Mouse (Mus musculus) testis, adult 2 months (tissue): ENCODE results near the gene Polr1e.
A peak's percentile ranks its signal among the peaks of the same experiment; 100 is the strongest.

ENCODE experiments used
- CTCF ChIP-seq: fragments of 200-500 bp; IDR thresholded peaks from 2 replicates; pipeline ENCODE4 v1.5.1; 2012; ENCODE audit warnings: low read depth, mild to moderate bottlenecking, inconsistent platforms, low read length, moderate library complexity; ENCODE audit not compliant: control insufficient read depth, insufficient read depth, insufficient replicate concordance
- POLR2A ChIP-seq: fragments of 200-500 bp; IDR thresholded peaks from 2 replicates; pipeline ENCODE4 v1.6.1; 2012; ENCODE audit warnings: low read depth, mild to moderate bottlenecking, inconsistent platforms, low read length, moderate library complexity; ENCODE audit not compliant: control insufficient read depth

DNA sequence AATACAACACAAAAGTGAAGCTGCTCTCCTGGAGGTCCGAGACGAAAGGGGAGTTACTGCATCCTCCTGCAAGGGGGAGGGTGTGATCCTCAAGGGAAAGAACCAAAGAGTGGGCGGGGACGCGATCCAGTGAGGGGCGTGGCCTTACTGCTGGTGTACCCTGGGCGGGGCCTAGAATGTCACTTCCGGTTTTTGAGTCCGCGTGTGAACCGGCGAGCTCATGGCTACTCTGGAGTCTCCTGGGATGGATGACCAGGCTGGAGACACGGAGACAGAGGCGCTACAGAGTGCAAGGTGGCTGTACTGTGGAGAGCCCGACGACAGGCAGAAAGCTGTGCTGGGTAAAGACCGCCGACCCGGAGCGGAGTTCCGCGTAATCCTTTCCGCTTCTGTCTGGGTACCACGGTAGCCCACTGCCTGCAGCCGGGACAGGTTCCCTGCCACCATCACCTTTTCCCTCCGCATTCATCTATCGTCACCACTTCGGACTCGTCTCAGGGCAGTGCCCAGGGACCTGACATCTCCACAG, at the start of gene Polr1e:
- no peak for TF ChIP-seq CTCF
- TF ChIP-seq POLR2A = peak; percentile 78; the same call in 1 of the 2 replicates
